Mouse (Mus musculus) forebrain, embryonic 16.5 days (tissue): ENCODE results near the gene N4bp2l1. TPM values are rescaled to one million over a fixed set of nuclear protein-coding genes. Genes with fewer than 3 reads are reported as not detected.
"Not testable (repeated sequence)": the region's sequence is repeated elsewhere in the genome, so short reads cannot be mapped to it uniquely, and the experiment has no call there.

Experiments
- ATAC-seq: fragments of 200-750 bp; cut with Nextera tagmentation; 2 replicates; pipeline ENCODE4 v1.8.0; 2017; ENCODE audit warnings: mild to moderate bottlenecking, moderate library complexity
- H3K27ac ChIP-seq: fragments of 300-500 bp; sonication (generic); 2 replicates; pipeline ENCODE4 v1.5.1; 2014; ENCODE audit warnings: low read length, control low read depth
- H3K27me3 ChIP-seq: fragments of 300-500 bp; sonication (generic); replicated peaks from 2 replicates; pipeline ENCODE4 v1.6.1; 2014; ENCODE audit warnings: low read length; ENCODE audit not compliant: control insufficient read depth, insufficient read depth
- H3K36me3 ChIP-seq: fragments of 300-500 bp; sonication (generic); 2 replicates; pipeline ENCODE4 v1.6.1; 2014; ENCODE audit not compliant: control insufficient read depth, insufficient read depth
- H3K4me1 ChIP-seq: fragments of 300-500 bp; sonication (generic); replicated peaks from 2 replicates; pipeline ENCODE4 v1.6.1; 2014; ENCODE audit warnings: low read length; ENCODE audit not compliant: control insufficient read depth, insufficient read depth
- H3K4me2 ChIP-seq: fragments of 300-500 bp; sonication (generic); 2 replicates; pipeline ENCODE4 v1.6.1; 2014; ENCODE audit warnings: mild to moderate bottlenecking, low read length, control low read depth
- H3K4me3 ChIP-seq: fragments of 300-500 bp; sonication (generic); replicated peaks from 2 replicates; pipeline ENCODE4 v1.5.1; 2014; ENCODE audit warnings: mild to moderate bottlenecking, low read length, control low read depth
- H3K9ac ChIP-seq: fragments of 300-500 bp; sonication (generic); replicated peaks from 2 replicates; pipeline ENCODE4 v1.6.1; 2014; ENCODE audit warnings: low read depth, low read length, control low read depth
- H3K9me3 ChIP-seq: fragments of 300-500 bp; sonication (generic); 2 replicates; pipeline ENCODE4 v1.6.1; 2016; ENCODE audit warnings: low read length; ENCODE audit not compliant: control insufficient read depth
- WGBS: fragments of 180-500 bp; shearing (Covaris S2); extraction: QIAGEN DNeasy Blood & Tissue Kit; methylation state at CpG from one replicate; pipeline ENCODE4 v1.1.7; 2014; 5-methylcytosine and 5-hydroxymethylcytosine counted together
- polyA plus RNA-seq: library from polyadenylated mRNA; unstranded; fragments of >200 nt; fragmentation: Nextera tagmentation; extraction: Ambion mirVana; gene quantifications from 2 replicates; pipeline ENCODE4 v1.2.1, GENCODE M21; 2015

N4bp2l1 gene
- 12.3 and 12.9 TPM in 2 replicates for polyA plus RNA-seq

DNA sequence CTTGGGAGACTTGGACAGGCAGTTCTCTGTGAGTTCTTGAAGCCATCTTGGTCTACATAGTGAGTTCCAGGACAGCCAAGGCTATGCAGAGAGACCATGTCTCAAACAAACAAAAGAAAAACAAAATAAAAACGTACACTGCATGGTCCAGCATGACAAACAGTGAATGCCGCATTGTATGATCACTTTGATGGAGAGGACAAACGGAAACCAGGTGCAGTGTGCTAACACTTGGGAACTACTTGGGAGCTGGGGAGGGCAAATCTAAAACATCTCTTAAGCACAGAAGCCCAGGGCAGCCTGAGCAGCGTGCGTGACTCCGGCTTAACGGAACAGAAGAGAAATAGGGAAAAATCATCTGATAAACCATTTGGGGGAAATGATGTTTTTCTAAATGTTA is at the start of gene N4bp2l1:
Gene N4bp2l1, minus strand, starts transcription at position 101 of the 400 bp plus-strand sequence.
- ATAC-seq, result no peak
- 87% methylated on average over 7 of the region's 7 CpGs for WGBS

DNA sequence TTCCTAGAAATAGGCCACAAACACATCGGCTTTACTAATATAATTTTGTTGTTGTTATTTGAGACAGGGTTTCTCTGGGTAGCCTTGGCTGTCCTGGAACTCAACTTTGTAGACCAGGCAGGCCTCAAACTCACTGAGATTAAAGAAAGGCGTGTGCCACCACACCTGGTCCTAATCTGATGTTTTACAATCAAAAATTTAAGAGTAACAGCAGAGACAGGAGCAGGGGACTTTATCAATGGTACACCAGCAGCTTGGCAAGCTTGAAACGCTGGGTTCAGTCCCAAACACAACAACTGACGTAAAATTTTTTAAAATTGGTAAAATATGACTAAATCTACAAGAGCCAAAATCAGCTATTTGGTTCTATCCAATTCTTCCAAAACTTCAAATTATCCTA is 47.9 kb upstream of the N4bp2l1 start:
- Histone ChIP-seq H3K4me2 (no peak overlapping the region), H3K4me3 (no peak overlapping the region), H3K36me3 (peaks cover 11% of the 10 kb centered on the region), H3K27me3 (no peaks in the 10 kb centered on the region), H3K27ac (no peak overlapping the region), H3K4me1 (no peaks in the 10 kb centered on the region), H3K9me3 (no peaks in the 10 kb centered on the region), H3K9ac (no peak overlapping the region)
- 93% methylated on average over 4 of the region's 4 CpGs for WGBS
- no peak for ATAC-seq

More for the DNA sequence above, at the start of gene N4bp2l1:
- no peak within 1 kb of the TSS for H3K9ac ChIP-seq
- H3K4me2 ChIP-seq, result no peak within 1 kb of the TSS
- H3K27me3 ChIP-seq, result peaks cover 9% of the 10 kb centered on the region; the same call in 1 of the 2 replicates
- H3K36me3 ChIP-seq, result no peaks in the 10 kb centered on the region
- no peak within 1 kb of the TSS for H3K4me3 ChIP-seq
- H3K27ac ChIP-seq, result no peak within 1 kb of the TSS
- no peaks in the 10 kb centered on the region for H3K9me3 ChIP-seq
- H3K4me1 ChIP-seq, result peaks cover 25% of the 10 kb centered on the region

DNA sequence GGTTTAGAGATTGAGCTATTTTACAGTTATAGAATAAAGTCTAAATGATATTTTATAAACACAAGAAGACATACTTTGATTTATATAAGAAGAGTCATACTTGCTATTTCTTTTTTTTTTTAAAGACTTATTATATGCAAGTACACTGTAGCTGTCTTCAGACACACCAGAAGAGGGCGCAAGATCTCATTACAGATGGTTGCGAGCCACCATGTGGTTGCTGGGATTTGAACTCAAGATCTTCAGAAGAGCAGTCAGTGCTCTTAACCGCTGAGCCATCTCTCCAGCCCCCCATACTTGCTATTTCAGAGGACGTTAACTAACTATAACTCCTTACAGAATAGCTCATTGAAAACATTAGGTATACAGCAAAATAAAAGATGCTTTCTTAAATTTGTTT is 46.4 kb upstream of the N4bp2l1 start:
- not testable (repeated sequence) for H3K4me3 ChIP-seq, H3K4me2 ChIP-seq, H3K27me3 ChIP-seq, H3K27ac ChIP-seq, H3K4me1 ChIP-seq, H3K9ac ChIP-seq, H3K9me3 ChIP-seq, ATAC-seq
- peaks cover 11% of the 10 kb centered on the region for H3K36me3 ChIP-seq
- 94% methylated on average over 4 of the region's 4 CpGs for WGBS

DNA sequence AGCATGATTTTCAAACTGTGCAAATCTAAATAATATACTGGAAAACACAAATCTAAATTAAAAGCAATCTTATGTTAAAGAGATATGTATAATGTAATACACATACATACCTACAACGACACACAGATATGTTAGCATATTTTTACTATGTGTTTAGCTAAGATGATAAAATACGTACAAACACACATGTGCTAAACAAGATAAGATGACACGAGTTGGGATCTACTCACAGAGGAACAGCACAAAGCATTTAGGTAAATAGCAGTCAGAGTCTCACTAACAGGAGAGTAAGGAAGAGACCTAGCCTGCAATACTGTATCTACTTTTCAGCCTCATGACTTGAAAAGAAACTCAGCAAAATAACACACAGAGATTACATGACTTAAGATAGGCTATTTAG is 44.5 kb upstream of the N4bp2l1 start:
- Histone ChIP-seq H3K36me3 (peaks cover 14% of the 10 kb centered on the region), H3K4me2 (no peak overlapping the region)
- WGBS, result 96% methylated on average over 3 of the region's 3 CpGs

DNA sequence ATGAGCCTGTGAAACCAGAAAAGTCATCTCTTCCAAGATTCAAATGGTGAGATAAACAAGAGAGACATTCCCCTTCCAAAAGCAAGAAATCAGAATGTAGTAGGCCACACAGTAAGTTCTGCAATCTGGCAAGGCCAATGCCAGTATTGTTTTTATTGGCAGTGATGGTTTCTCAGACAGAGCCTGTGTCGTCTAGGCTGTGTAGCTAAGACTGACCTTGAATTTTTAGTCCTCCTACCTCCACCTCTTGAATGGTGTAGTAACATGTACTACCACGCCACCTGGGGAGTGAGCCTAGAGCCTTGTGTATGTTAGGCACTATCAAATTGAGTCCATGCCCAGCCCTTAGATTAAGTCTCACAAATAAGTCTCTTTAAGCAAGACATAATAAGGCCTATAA is 32.7 kb upstream of the N4bp2l1 start:
- Histone ChIP-seq H3K27me3 (no peaks in the 10 kb centered on the region), H3K4me2 (no peak overlapping the region), H3K27ac (no peak overlapping the region), H3K4me3 (no peak overlapping the region), H3K9me3 (no peaks in the 10 kb centered on the region), H3K4me1 (no peaks in the 10 kb centered on the region), H3K36me3 (no peaks in the 10 kb centered on the region), H3K9ac (no peak overlapping the region)
- WGBS, result 88% methylated on average over 2 of the region's 2 CpGs
- no peak for ATAC-seq

More for the DNA sequence above, 44.5 kb upstream of the N4bp2l1 start:
- no peak for ATAC-seq
- H3K9me3 ChIP-seq, result no peaks in the 10 kb centered on the region
- H3K4me3 ChIP-seq, result no peak overlapping the region
- H3K4me1 ChIP-seq, result no peaks in the 10 kb centered on the region
- no peaks in the 10 kb centered on the region for H3K27me3 ChIP-seq
- H3K27ac ChIP-seq, result no peak overlapping the region
- H3K9ac ChIP-seq, result no peak overlapping the region

DNA sequence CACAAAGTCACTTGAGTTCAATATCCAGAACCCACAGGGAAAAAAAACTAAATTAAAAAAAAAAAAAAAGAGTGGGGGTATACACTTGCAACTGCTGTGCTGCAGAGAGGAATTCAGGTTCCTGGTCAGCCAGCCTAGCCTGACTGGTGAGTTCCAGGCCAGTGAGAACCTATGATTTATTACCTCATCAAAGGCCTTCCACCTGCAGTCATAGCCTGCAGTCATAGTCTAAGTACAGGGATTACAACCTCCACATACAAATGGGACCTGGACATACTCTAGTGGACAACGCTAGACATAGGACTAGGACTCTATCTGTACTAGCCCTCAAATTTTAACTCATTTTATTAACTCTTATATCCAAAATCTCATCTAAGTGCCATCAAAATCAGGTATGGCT is 32.3 kb upstream of the N4bp2l1 start:
- Histone ChIP-seq H3K27ac (no peak overlapping the region), H3K9me3 (no peaks in the 10 kb centered on the region), H3K4me1 (no peaks in the 10 kb centered on the region), H3K4me3 (no peak overlapping the region), H3K36me3 (no peaks in the 10 kb centered on the region), H3K4me2 (no peak overlapping the region), H3K9ac (no peak overlapping the region), H3K27me3 (no peaks in the 10 kb centered on the region)
- ATAC-seq, result no peak
- WGBS, result 97% methylated on average over 1 of the region's 1 CpGs

DNA sequence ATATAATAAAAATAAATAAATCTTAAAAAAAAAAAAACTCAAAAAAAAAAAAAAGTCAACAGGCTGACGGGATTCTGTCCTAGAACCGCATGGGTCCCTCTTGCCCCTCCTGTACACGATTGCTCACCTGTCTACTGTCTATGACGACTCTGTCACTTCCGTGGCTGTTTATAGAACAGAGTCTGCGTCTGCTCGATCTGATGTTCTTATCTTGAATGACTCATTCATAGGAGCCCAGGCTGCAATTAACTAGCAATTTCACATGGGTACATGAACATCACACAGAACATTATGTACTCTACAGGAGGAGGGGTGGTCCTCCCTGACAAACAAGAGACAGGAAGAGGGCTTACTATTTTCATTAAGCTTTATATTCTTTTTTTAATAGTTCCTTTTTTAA is 28.5 kb upstream of the N4bp2l1 start:
- 88% methylated on average over 7 of the region's 7 CpGs for WGBS
- ATAC-seq, result no peak

DNA sequence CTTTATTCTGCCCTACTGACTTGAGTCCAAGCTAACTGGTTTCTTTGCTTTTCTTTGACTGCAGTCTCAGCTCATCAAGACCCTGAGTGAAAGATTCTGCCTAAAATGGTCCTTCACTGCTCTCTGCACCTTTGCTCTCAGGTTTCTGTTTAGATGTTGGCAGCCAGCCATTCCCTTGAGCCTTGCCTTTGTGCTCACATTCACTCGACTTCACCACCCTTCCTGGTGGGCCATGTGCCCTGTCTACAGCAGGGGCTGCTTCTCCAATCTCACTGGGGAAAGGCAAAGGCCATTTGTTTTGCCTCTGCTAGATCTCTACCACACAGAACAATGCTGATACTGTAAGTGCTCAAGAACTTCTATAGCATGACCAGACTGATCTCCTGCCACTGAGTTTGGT is 25.8 kb upstream of the N4bp2l1 start:
- H3K4me3 ChIP-seq, result no peak overlapping the region
- no peaks in the 10 kb centered on the region for H3K4me1 ChIP-seq
- no peak overlapping the region for H3K27ac ChIP-seq
- no peaks in the 10 kb centered on the region for H3K27me3 ChIP-seq
- H3K4me2 ChIP-seq, result no peak overlapping the region
- no peaks in the 10 kb centered on the region for H3K9me3 ChIP-seq
- WGBS, result 16% methylated on average over 1 of the region's 1 CpGs
- ATAC-seq, result no peak
- no peaks in the 10 kb centered on the region for H3K36me3 ChIP-seq
- no peak overlapping the region for H3K9ac ChIP-seq

More for the DNA sequence above, 28.5 kb upstream of the N4bp2l1 start:
- H3K36me3 ChIP-seq, result no peaks in the 10 kb centered on the region
- H3K9me3 ChIP-seq, result no peaks in the 10 kb centered on the region
- no peak overlapping the region for H3K9ac ChIP-seq
- H3K4me1 ChIP-seq, result no peaks in the 10 kb centered on the region
- H3K4me2 ChIP-seq, result no peak overlapping the region
- no peak overlapping the region for H3K27ac ChIP-seq
- H3K27me3 ChIP-seq, result no peaks in the 10 kb centered on the region
- H3K4me3 ChIP-seq, result no peak overlapping the region

DNA sequence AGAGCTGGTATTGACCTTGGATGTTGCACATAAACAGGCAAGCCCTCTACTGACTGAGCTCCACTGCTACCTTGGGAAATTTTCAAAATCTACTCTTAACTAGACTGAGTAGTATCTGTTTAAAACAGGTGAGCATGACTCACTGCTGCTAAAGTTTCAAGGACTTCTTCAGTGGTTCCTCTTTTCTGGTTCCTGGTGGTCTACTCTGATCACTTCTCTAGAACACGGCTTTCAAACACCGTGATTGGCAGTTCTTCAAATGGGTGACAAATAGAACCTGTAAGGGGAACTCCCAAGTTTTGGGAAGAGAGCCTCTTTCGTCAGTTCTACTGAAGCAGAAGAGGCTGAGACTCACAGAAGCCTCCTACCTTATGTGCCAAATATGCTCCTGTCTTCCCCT is 24.6 kb upstream of the N4bp2l1 start:
- H3K9ac ChIP-seq, result no peak overlapping the region
- no peak overlapping the region for H3K4me2 ChIP-seq
- H3K9me3 ChIP-seq, result no peaks in the 10 kb centered on the region
- H3K36me3 ChIP-seq, result no peaks in the 10 kb centered on the region
- no peak overlapping the region for H3K27ac ChIP-seq
- WGBS, result 87% methylated on average over 3 of the region's 3 CpGs
- no peaks in the 10 kb centered on the region for H3K4me1 ChIP-seq
- no peak for ATAC-seq
- no peaks in the 10 kb centered on the region for H3K27me3 ChIP-seq
- no peak overlapping the region for H3K4me3 ChIP-seq

DNA sequence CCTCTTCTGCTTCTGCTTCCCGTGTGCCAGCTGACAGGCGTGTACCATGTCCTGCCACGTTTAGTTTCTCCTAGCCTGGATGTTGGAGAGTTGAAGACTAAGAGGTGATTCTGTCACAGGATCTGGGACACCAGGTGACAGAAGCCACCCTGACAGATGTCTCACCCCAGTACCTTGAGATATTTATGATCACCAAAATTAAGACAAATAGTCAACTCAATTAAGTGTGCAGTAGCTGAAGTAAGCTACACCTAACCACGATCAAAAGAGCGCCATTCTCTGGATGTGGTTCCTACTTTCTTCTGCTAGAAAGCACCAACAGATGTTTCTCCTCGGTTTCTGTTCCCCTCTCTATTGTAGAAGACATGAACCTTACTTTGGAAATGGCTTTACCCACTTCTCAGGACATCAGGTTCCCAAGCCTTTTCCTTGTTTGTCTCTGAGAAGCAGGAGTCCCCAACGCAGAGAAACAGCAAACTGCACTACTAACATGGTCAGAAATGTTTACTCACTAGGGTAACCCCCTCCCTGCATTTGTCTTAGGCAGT is 23.7 kb upstream of the N4bp2l1 start:
- Histone ChIP-seq H3K4me1 (no peaks in the 10 kb centered on the region), H3K9me3 (no peaks in the 10 kb centered on the region), H3K9ac (no peak overlapping the region), H3K4me2 (no peak overlapping the region), H3K27me3 (no peaks in the 10 kb centered on the region), H3K27ac (no peak overlapping the region), H3K36me3 (no peaks in the 10 kb centered on the region), H3K4me3 (no peak overlapping the region)
- no peak for ATAC-seq
- 89% methylated on average over 7 of the region's 7 CpGs for WGBS
